Mouse (Mus musculus): ENCODE measurements around the gene Nus1. TPM values are rescaled to one million over a fixed set of nuclear protein-coding genes. Genes with fewer than 3 reads are reported as not detected.
A peak's percentile ranks its signal among the peaks of the same experiment; 100 is the strongest.

Gene Nus1
- polyA plus RNA-seq, 1 experiment, result 8.3 TPM

GRCm38 (mm10) chr10:52417998-52418860 lies 882 bp downstream of the Nus1 start:
- Histone ChIP-seq H3K27ac (ENCODE audit: control insufficient read depth, insufficient read depth, low read depth, low read length) (peak overlapping the region; percentile 88), H3K27me3 (ENCODE audit: control insufficient read depth, insufficient read depth, low read length) (no peaks in the 10 kb centered on the region), H3K4me1 (ENCODE audit: control insufficient read depth, insufficient read depth, low read length) (peaks cover 7% of the 10 kb centered on the region; the same call in 1 of the 2 replicates), H3K4me3 (ENCODE audit: control insufficient read depth, low read depth, low read length) (peak overlapping the region; percentile 97), H3K36me3 (ENCODE audit: control insufficient read depth, insufficient read depth, low read length) (no peaks in the 10 kb centered on the region)
- TF ChIP-seq CTCF (IDR thresholded peaks at IDR 0.05; ENCODE audit: control insufficient read depth, insufficient read depth, insufficient replicate concordance, low read depth, low read length), result no peak
- TF ChIP-seq POLR2A (IDR thresholded peaks at IDR 0.05; ENCODE audit: control insufficient read depth, low read depth, low read length), result no peak

GRCm38 (mm10) chr10:52418931-52419330 lies 1.6 kb downstream of the Nus1 start:
- no peaks in the 10 kb centered on the region for H3K36me3 ChIP-seq (ENCODE audit: control insufficient read depth, insufficient read depth, low read length)
- no peak overlapping the region for H3K27ac ChIP-seq (ENCODE audit: control insufficient read depth, insufficient read depth, low read depth, low read length)
- TF ChIP-seq CTCF (IDR thresholded peaks at IDR 0.05; ENCODE audit: control insufficient read depth, insufficient read depth, insufficient replicate concordance, low read depth, low read length), result no peak
- TF ChIP-seq POLR2A (IDR thresholded peaks at IDR 0.05; ENCODE audit: control insufficient read depth, low read depth, low read length), result no peak
- no peaks in the 10 kb centered on the region for H3K27me3 ChIP-seq (ENCODE audit: control insufficient read depth, insufficient read depth, low read length)
- peak overlapping the region; percentile 97; the same call in 1 of the 2 replicates for H3K4me3 ChIP-seq (ENCODE audit: control insufficient read depth, low read depth, low read length)
- H3K4me1 ChIP-seq (ENCODE audit: control insufficient read depth, insufficient read depth, low read length), result peaks cover 7% of the 10 kb centered on the region; the same call in 1 of the 2 replicates

- Histone ChIP-seq H3K27ac (ENCODE audit: control insufficient read depth, insufficient read depth, low read depth, low read length) (no peak overlapping the region), H3K36me3 (ENCODE audit: control insufficient read depth, insufficient read depth, low read length) (no peaks in the 10 kb centered on the region), H3K4me1 (ENCODE audit: control insufficient read depth, insufficient read depth, low read length) (peaks cover 7% of the 10 kb centered on the region; the same call in 1 of the 2 replicates), H3K4me3 (ENCODE audit: control insufficient read depth, low read depth, low read length) (no peak overlapping the region), H3K27me3 (ENCODE audit: control insufficient read depth, insufficient read depth, low read length) (no peaks in the 10 kb centered on the region)
- TF ChIP-seq POLR2A (IDR thresholded peaks at IDR 0.05; ENCODE audit: control insufficient read depth, low read depth, low read length), result no peak
- TF ChIP-seq CTCF (IDR thresholded peaks at IDR 0.05; ENCODE audit: control insufficient read depth, insufficient read depth, insufficient replicate concordance, low read depth, low read length), result no peak
These were observed 2.1 kb downstream of the Nus1 start for GRCm38 (mm10) chr10:52419402-52419801.

- TF ChIP-seq CTCF (IDR thresholded peaks at IDR 0.05; ENCODE audit: control insufficient read depth, insufficient read depth, insufficient replicate concordance, low read depth, low read length), result no peak
- TF ChIP-seq POLR2A (IDR thresholded peaks at IDR 0.05; ENCODE audit: control insufficient read depth, low read depth, low read length), result no peak
- no peak overlapping the region for H3K27ac ChIP-seq (ENCODE audit: control insufficient read depth, insufficient read depth, low read depth, low read length)
- no peaks in the 10 kb centered on the region for H3K36me3 ChIP-seq (ENCODE audit: control insufficient read depth, insufficient read depth, low read length)
- H3K27me3 ChIP-seq (ENCODE audit: control insufficient read depth, insufficient read depth, low read length), result no peaks in the 10 kb centered on the region
- no peak overlapping the region for H3K4me3 ChIP-seq (ENCODE audit: control insufficient read depth, low read depth, low read length)
- H3K4me1 ChIP-seq (ENCODE audit: control insufficient read depth, insufficient read depth, low read length), result peaks cover 7% of the 10 kb centered on the region; the same call in 1 of the 2 replicates
These were observed 3.2 kb downstream of the Nus1 start for GRCm38 (mm10) chr10:52420526-52420925.

GRCm38 (mm10) chr10:52421716-52422115 lies 4.4 kb downstream of the Nus1 start:
- TF ChIP-seq CTCF (IDR thresholded peaks at IDR 0.05; ENCODE audit: control insufficient read depth, insufficient read depth, insufficient replicate concordance, low read depth, low read length) (no peak), POLR2A (IDR thresholded peaks at IDR 0.05; ENCODE audit: control insufficient read depth, low read depth, low read length) (no peak)
- Histone ChIP-seq H3K36me3 (ENCODE audit: control insufficient read depth, insufficient read depth, low read length) (no peaks in the 10 kb centered on the region), H3K27me3 (ENCODE audit: control insufficient read depth, insufficient read depth, low read length) (no peaks in the 10 kb centered on the region), H3K27ac (ENCODE audit: control insufficient read depth, insufficient read depth, low read depth, low read length) (no peak overlapping the region), H3K4me3 (ENCODE audit: control insufficient read depth, low read depth, low read length) (no peak overlapping the region), H3K4me1 (ENCODE audit: control insufficient read depth, insufficient read depth, low read length) (peaks cover 7% of the 10 kb centered on the region; the same call in 1 of the 2 replicates)

GRCm38 (mm10) chr10:52423097-52423496 lies 5.8 kb downstream of the Nus1 start:
- H3K27me3 ChIP-seq (ENCODE audit: control insufficient read depth, insufficient read depth, low read length), result no peaks in the 10 kb centered on the region
- H3K4me1 ChIP-seq (ENCODE audit: control insufficient read depth, insufficient read depth, low read length), result peaks cover 5% of the 10 kb centered on the region; the same call in 1 of the 2 replicates
- TF ChIP-seq POLR2A (IDR thresholded peaks at IDR 0.05; ENCODE audit: control insufficient read depth, low read depth, low read length), result no peak
- no peak for TF ChIP-seq CTCF (IDR thresholded peaks at IDR 0.05; ENCODE audit: control insufficient read depth, insufficient read depth, insufficient replicate concordance, low read depth, low read length)
- H3K36me3 ChIP-seq (ENCODE audit: control insufficient read depth, insufficient read depth, low read length), result no peaks in the 10 kb centered on the region
- H3K27ac ChIP-seq (ENCODE audit: control insufficient read depth, insufficient read depth, low read depth, low read length), result no peak overlapping the region
- no peak overlapping the region for H3K4me3 ChIP-seq (ENCODE audit: control insufficient read depth, low read depth, low read length)

- Histone ChIP-seq H3K4me3 (ENCODE audit: control insufficient read depth, low read depth, low read length) (no peak overlapping the region), H3K4me1 (ENCODE audit: control insufficient read depth, insufficient read depth, low read length) (no peaks in the 10 kb centered on the region), H3K36me3 (ENCODE audit: control insufficient read depth, insufficient read depth, low read length) (no peaks in the 10 kb centered on the region), H3K27me3 (ENCODE audit: control insufficient read depth, insufficient read depth, low read length) (no peaks in the 10 kb centered on the region), H3K27ac (ENCODE audit: control insufficient read depth, insufficient read depth, low read depth, low read length) (no peak overlapping the region)
- TF ChIP-seq POLR2A (IDR thresholded peaks at IDR 0.05; ENCODE audit: control insufficient read depth, low read depth, low read length), result no peak
- no peak for TF ChIP-seq CTCF (IDR thresholded peaks at IDR 0.05; ENCODE audit: control insufficient read depth, insufficient read depth, insufficient replicate concordance, low read depth, low read length)
These were observed 9.1 kb downstream of the Nus1 start for GRCm38 (mm10) chr10:52426314-52426980.

Data from testis, adult 2 months (tissue).